Mouse (Mus musculus) ovary, adult 2 months (tissue): ENCODE measurements around the gene Sprtn. TPM values are rescaled to one million over a fixed set of nuclear protein-coding genes. Genes with fewer than 3 reads are reported as not detected.

ENCODE experiments used
- polyA plus RNA-seq: library from polyadenylated mRNA; depleted of rRNA; stranded (reverse); fragments of >200 nt; gene quantifications from 2 replicates; pipeline ENCODE4 v1.2.3, GENCODE M21; 2012; rRNA removed

Sprtn gene
- 15.8 and 20.7 TPM in 2 replicates for polyA plus RNA-seq

GRCm38 (mm10) chr8:124897386-124898250 is at the start of gene Sprtn, which contains the start of gene Exoc8:
Gene Sprtn, plus strand, starts transcription at chr8:124897886.
Gene Exoc8, minus strand, starts transcription at chr8:124897705.

GRCm38 (mm10) chr8:124862321-124863162 is 35.1 kb upstream of the Sprtn start, which contains the start of the genes Gnpat and 2810004N23Rik:
Gene Gnpat, plus strand, starts transcription at chr8:124863033.
Gene 2810004N23Rik, minus strand, starts transcription at chr8:124863120.

GRCm38 (mm10) chr8:124949209-124950068 is 51.8 kb downstream of the Sprtn start, which contains the start of gene Egln1:
Gene Egln1, minus strand, starts transcription at chr8:124949324.

Other genes starting within 250 kb of the Sprtn start
- gene 2310022B05Rik, start 234.5 kb upstream of the Sprtn start, polyA plus RNA-seq, result 69.5 and 83.6 TPM in 2 replicates
- 25.6 and 26.2 TPM in 2 replicates for gene Ttc13, start 175.9 kb upstream of the Sprtn start, polyA plus RNA-seq
- 27.6 and 32.5 TPM in 2 replicates for gene Arv1, start 175.7 kb upstream of the Sprtn start, polyA plus RNA-seq
- gene Fam89a, start 146.1 kb upstream of the Sprtn start, polyA plus RNA-seq, result 0.53 and 0.94 TPM in 2 replicates
- gene Trim67, start 104.8 kb upstream of the Sprtn start, polyA plus RNA-seq, result 0.10 and 0.12 TPM in 2 replicates
- gene Gnpat, start 34.9 kb upstream of the Sprtn start, polyA plus RNA-seq, result 46.1 and 47.2 TPM in 2 replicates
- 16.1 and 18.5 TPM in 2 replicates for gene 2810004N23Rik, start 34.8 kb upstream of the Sprtn start, polyA plus RNA-seq
- gene Exoc8, start 181 bp upstream of the Sprtn start, polyA plus RNA-seq, result 19.1 and 21.5 TPM in 2 replicates
- 40.2 and 57.6 TPM in 2 replicates for gene Egln1, start 51.4 kb downstream of the Sprtn start, polyA plus RNA-seq
- gene Tsnax, start 115.1 kb downstream of the Sprtn start, polyA plus RNA-seq, result 40.4 and 42.8 TPM in 2 replicates
- 1.9 and 2.8 TPM in 2 replicates for gene Disc1, start 156.3 kb downstream of the Sprtn start, polyA plus RNA-seq